Mouse (Mus musculus) layer of hippocampus, adult 2 months (tissue): ENCODE data around the gene Spns2. TPM values are rescaled to one million over a fixed set of nuclear protein-coding genes. Genes with fewer than 3 reads are reported as not detected.
A peak's percentile ranks its signal among the peaks of the same experiment; 100 is the strongest.

Experiments
- DNase-seq, 2 experiments: peaks; one replicate each; pipeline ENCODE4 v3.0.0; 2022; ENCODE audit warnings: low spot score in 2 of 2
- H3K27ac ChIP-seq: fragments of 200-600 bp; 2 replicates; pipeline ENCODE4 v1.8.1; 2022
- H3K4me3 ChIP-seq: fragments of 200-600 bp; 2 replicates; pipeline ENCODE4 v1.8.1; 2022; ENCODE audit warnings: mild to moderate bottlenecking
- CTCF ChIP-seq: fragments of 200-600 bp; conservative IDR thresholded peaks from 2 replicates; pipeline ENCODE4 v1.8.1; 2022; ENCODE audit warnings: antibody characterized with exemption, mild to moderate bottlenecking, moderate library complexity
- total RNA-seq, 2 experiments: library from RNA; stranded (reverse); gene quantifications; 2 replicates each; pipeline ENCODE4 v1.2.3; 2021

The Spns2 gene
- total RNA-seq, 2 experiments from 2014 or later, result 101 to 105 TPM

- H3K27ac ChIP-seq, result no peak overlapping the region
- no peak overlapping the region for H3K4me3 ChIP-seq
- no peak for TF ChIP-seq CTCF
- DNase-seq, result no peak
These were observed 70.7 kb downstream of the Spns2 start for GRCm38 (mm10) chr11:72419006-72419405.

GRCm38 (mm10) chr11:72418227-72418626 is 71.5 kb downstream of the Spns2 start:
- no peak for DNase-seq
- Histone ChIP-seq H3K4me3 (no peak overlapping the region), H3K27ac (no peak overlapping the region)
- no peak for TF ChIP-seq CTCF

GRCm38 (mm10) chr11:72417376-72417775 is 72.3 kb downstream of the Spns2 start:
- no peak for DNase-seq
- no peak overlapping the region for H3K27ac ChIP-seq
- no peak for TF ChIP-seq CTCF
- H3K4me3 ChIP-seq, result no peak overlapping the region

GRCm38 (mm10) chr11:72416666-72417065 is 73.0 kb downstream of the Spns2 start:
- TF ChIP-seq CTCF, result no peak
- Histone ChIP-seq H3K27ac (no peak overlapping the region), H3K4me3 (no peak overlapping the region)
- DNase-seq, result no peak

- DNase-seq, result no peak
- no peak for TF ChIP-seq CTCF
These were observed 74.5 kb downstream of the Spns2 start for GRCm38 (mm10) chr11:72415155-72415554.

GRCm38 (mm10) chr11:72413601-72414190 is 76.0 kb downstream of the Spns2 start:
- TF ChIP-seq CTCF, result no peak
- DNase-seq, result no peak
- Histone ChIP-seq H3K4me3 (no peak overlapping the region), H3K27ac (no peak overlapping the region)

More at GRCm38 (mm10) chr11:72415155-72415554, 74.5 kb downstream of the Spns2 start:
- H3K4me3 ChIP-seq, result no peak overlapping the region
- no peak overlapping the region for H3K27ac ChIP-seq

GRCm38 (mm10) chr11:72413016-72413415 is 76.7 kb downstream of the Spns2 start:
- H3K4me3 ChIP-seq, result no peak overlapping the region
- DNase-seq, result no peak
- no peak for TF ChIP-seq CTCF
- H3K27ac ChIP-seq, result no peak overlapping the region

GRCm38 (mm10) chr11:72411945-72412344 is 77.8 kb downstream of the Spns2 start:
- no peak overlapping the region for H3K27ac ChIP-seq
- DNase-seq, result no peak
- no peak for TF ChIP-seq CTCF
- H3K4me3 ChIP-seq, result peak overlapping the region; percentile 62

- H3K27ac ChIP-seq, result no peak within 1 kb of the TSS
- peak; percentile 63 for TF ChIP-seq CTCF
- H3K4me3 ChIP-seq, result peak within 1 kb of the TSS; percentile 62
- no peak for DNase-seq
These were observed 78.4 kb downstream of the Spns2 start, which contains the start of gene Smtnl2 for GRCm38 (mm10) chr11:72411093-72411921. Gene Smtnl2 (minus strand): TSS chr11:72411713.

- Histone ChIP-seq H3K27ac (no peak overlapping the region), H3K4me3 (peak overlapping the region; percentile 62)
- DNase-seq, result no peak
- no peak for TF ChIP-seq CTCF
These were observed 79.1 kb downstream of the Spns2 start for GRCm38 (mm10) chr11:72410521-72411092.

GRCm38 (mm10) chr11:72409649-72410385 is 79.9 kb downstream of the Spns2 start:
- no peak for DNase-seq
- Histone ChIP-seq H3K4me3 (no peak overlapping the region), H3K27ac (no peak overlapping the region)
- no peak for TF ChIP-seq CTCF

- TF ChIP-seq CTCF, result no peak
- no peak for DNase-seq
- Histone ChIP-seq H3K27ac (no peak overlapping the region), H3K4me3 (no peak overlapping the region)
These were observed 81.1 kb downstream of the Spns2 start for GRCm38 (mm10) chr11:72408451-72409170.

- TF ChIP-seq CTCF, result no peak
- Histone ChIP-seq H3K27ac (no peak overlapping the region), H3K4me3 (no peak overlapping the region)
- no peak for DNase-seq
These were observed 82.1 kb downstream of the Spns2 start for GRCm38 (mm10) chr11:72407574-72407973.
